9 mouse cellular contexts compared by ENCODE assay signal in the genomic region with DNA sequence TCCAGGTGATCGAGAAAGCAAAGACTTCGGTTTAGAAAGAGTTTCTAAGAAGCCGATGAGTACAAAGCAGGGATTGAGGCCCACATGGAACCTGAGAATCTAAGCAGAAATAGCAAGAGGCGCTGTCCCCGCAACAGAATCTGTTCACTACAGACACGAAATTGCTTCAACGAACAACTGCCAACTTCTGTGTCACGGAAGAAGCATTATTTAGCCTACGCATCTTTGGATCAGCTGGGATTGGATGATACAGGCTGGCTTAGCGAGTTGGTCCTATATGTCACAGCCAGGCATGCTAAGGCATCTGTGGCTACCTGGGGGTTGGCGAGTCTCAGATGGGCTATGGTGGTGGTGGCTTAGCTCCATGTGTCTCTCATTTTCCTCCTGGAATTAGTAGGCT.
"Had no signal": no experiment of that assay in that cellular context is flagged by ENCODE, and none has a peak within 500 bp of the region (broad histone marks: within the 10 kb centered on the region; RNA-seq: fewer than 3 reads in every experiment).

No protein-coding gene starts in this region.

- DNase-seq: kidney, adult 11 months; kidney, adult 9 months; kidney, postnatal 10 days; kidney, postnatal 4 days; lung, embryonic 14.5 days; lung, postnatal 10 days; lung, postnatal 4 days; midbrain, embryonic 14.5 days; thymus, postnatal 36 days had no signal
